Mouse (Mus musculus) liver, embryonic 15.5 days (tissue): Measurements from ENCODE around the gene Susd6. TPM values are rescaled to one million over a fixed set of nuclear protein-coding genes. Genes with fewer than 3 reads are reported as not detected.

ENCODE experiments used
- ATAC-seq: fragments of 200-750 bp; cut with Nextera tagmentation; 2 replicates; pipeline ENCODE4 v1.8.0; 2017; ENCODE audit warnings: moderate number of reproducible peaks, mild to moderate bottlenecking, moderate library complexity; ENCODE audit not compliant: insufficient read depth
- H3K27ac ChIP-seq: fragments of 300-500 bp; sonication (generic); replicated peaks from 2 replicates; pipeline ENCODE4 v1.5.1; 2015; ENCODE audit warnings: mild to moderate bottlenecking, inconsistent platforms
- H3K27me3 ChIP-seq: fragments of 300-500 bp; sonication (generic); 2 replicates; pipeline ENCODE4 v1.6.1; 2015; ENCODE audit warnings: mild to moderate bottlenecking, inconsistent platforms
- H3K36me3 ChIP-seq: fragments of 300-500 bp; sonication (generic); replicated peaks from 2 replicates; pipeline ENCODE4 v1.6.1; 2015; ENCODE audit warnings: moderate library complexity, mild to moderate bottlenecking, inconsistent platforms
- H3K4me1 ChIP-seq: fragments of 300-500 bp; sonication (generic); replicated peaks from 2 replicates; pipeline ENCODE4 v1.6.1; 2015; ENCODE audit warnings: inconsistent platforms
- H3K4me2 ChIP-seq: fragments of 300-500 bp; sonication (generic); 2 replicates; pipeline ENCODE4 v1.6.1; 2015; ENCODE audit warnings: moderate library complexity, mild to moderate bottlenecking, inconsistent platforms
- H3K4me3 ChIP-seq: fragments of 300-500 bp; sonication (generic); replicated peaks from 2 replicates; pipeline ENCODE4 v1.5.1; 2015; ENCODE audit warnings: mild to moderate bottlenecking, inconsistent platforms
- H3K9ac ChIP-seq: fragments of 300-500 bp; sonication (generic); 2 replicates; pipeline ENCODE4 v1.6.1; 2015; ENCODE audit warnings: moderate library complexity, mild to moderate bottlenecking, inconsistent platforms
- H3K9me3 ChIP-seq: fragments of 300-500 bp; sonication (generic); replicated peaks from 2 replicates; pipeline ENCODE4 v1.6.1; 2016; ENCODE audit warnings: inconsistent platforms
- WGBS: fragments of 180-500 bp; shearing (Covaris S2); methylation state at CpG from one replicate; pipeline ENCODE4 v1.1.7; 2015; ENCODE audit warnings: mixed read lengths; ENCODE audit not compliant: insufficient replicate concordance; 5-methylcytosine and 5-hydroxymethylcytosine counted together
- polyA plus RNA-seq: library from polyadenylated mRNA; unstranded; fragments of >200 nt; fragmentation: Nextera tagmentation; extraction: Ambion mirVana; gene quantifications from 2 replicates; pipeline ENCODE4 v1.2.1, GENCODE M21; 2015

The Susd6 gene
- polyA plus RNA-seq, 1 experiment from 2014 or later = 13.7 TPM

GRCm38 (mm10) chr12:80762982-80763381, 27.3 kb upstream of the Susd6 start:
- H3K4me3 ChIP-seq = no peak overlapping the region
- H3K4me1 ChIP-seq = peaks cover 19% of the 10 kb centered on the region
- no peak overlapping the region for H3K9ac ChIP-seq
- no peak for ATAC-seq
- H3K27ac ChIP-seq = no peak overlapping the region
- H3K4me2 ChIP-seq = no peak overlapping the region
- H3K9me3 ChIP-seq = no peaks in the 10 kb centered on the region
- WGBS = 55% methylated on average over 5 of the region's 5 CpGs
- H3K36me3 ChIP-seq = no peaks in the 10 kb centered on the region
- H3K27me3 ChIP-seq = peaks cover 64% of the 10 kb centered on the region

- WGBS = 52% methylated on average over 4 of the region's 4 CpGs
- no peak overlapping the region for H3K4me2 ChIP-seq
- no peaks in the 10 kb centered on the region for H3K9me3 ChIP-seq
- H3K27ac ChIP-seq = no peak overlapping the region
- H3K36me3 ChIP-seq = no peaks in the 10 kb centered on the region
- ATAC-seq = no peak
- no peak overlapping the region for H3K9ac ChIP-seq
- H3K27me3 ChIP-seq = peaks cover 55% of the 10 kb centered on the region
- H3K4me1 ChIP-seq = peaks cover 7% of the 10 kb centered on the region
- no peak overlapping the region for H3K4me3 ChIP-seq
Measured at GRCm38 (mm10) chr12:80764116-80764515, 26.2 kb upstream of the Susd6 start.

- peak; percentile 73 for ATAC-seq
- Histone ChIP-seq H3K27me3 (peaks cover 10% of the 10 kb centered on the region), H3K4me3 (no peak overlapping the region), H3K4me1 (peaks cover 3% of the 10 kb centered on the region; the same call in 1 of the 2 replicates), H3K36me3 (no peaks in the 10 kb centered on the region), H3K27ac (no peak overlapping the region), H3K4me2 (peak overlapping the region; percentile 42; the same call in 1 of the 2 replicates), H3K9me3 (no peaks in the 10 kb centered on the region), H3K9ac (no peak overlapping the region)
- WGBS = 16% methylated on average over 11 of the region's 11 CpGs
Measured at GRCm38 (mm10) chr12:80769697-80770096, 20.6 kb upstream of the Susd6 start.

GRCm38 (mm10) chr12:80774786-80775185, 15.5 kb upstream of the Susd6 start:
- no peak for ATAC-seq
- 75% methylated on average over 7 of the region's 7 CpGs for WGBS
- no peak overlapping the region for H3K9ac ChIP-seq

GRCm38 (mm10) chr12:80776046-80776634, 14.2 kb upstream of the Susd6 start:
- no peaks in the 10 kb centered on the region for H3K36me3 ChIP-seq
- H3K9ac ChIP-seq = peak overlapping the region; percentile 33; the same call in 1 of the 2 replicates
- peak overlapping the region; percentile 97 for H3K27ac ChIP-seq
- no peak overlapping the region for H3K4me3 ChIP-seq
- peak; percentile 17 for ATAC-seq
- H3K4me2 ChIP-seq = peak overlapping the region; percentile 37
- H3K27me3 ChIP-seq = no peaks in the 10 kb centered on the region
- 20% methylated on average over 4 of the region's 4 CpGs for WGBS
- H3K4me1 ChIP-seq = peaks cover 54% of the 10 kb centered on the region
- no peaks in the 10 kb centered on the region for H3K9me3 ChIP-seq

More at GRCm38 (mm10) chr12:80774786-80775185, 15.5 kb upstream of the Susd6 start:
- peaks cover 50% of the 10 kb centered on the region for H3K4me1 ChIP-seq
- no peak overlapping the region for H3K4me2 ChIP-seq
- no peaks in the 10 kb centered on the region for H3K9me3 ChIP-seq
- peak overlapping the region; percentile 11; the same call in 1 of the 2 replicates for H3K27ac ChIP-seq
- no peak overlapping the region for H3K4me3 ChIP-seq
- H3K27me3 ChIP-seq = no peaks in the 10 kb centered on the region
- H3K36me3 ChIP-seq = no peaks in the 10 kb centered on the region

- peak overlapping the region; percentile 59 for H3K9ac ChIP-seq
- H3K36me3 ChIP-seq = no peaks in the 10 kb centered on the region
- peak overlapping the region; percentile 39 for H3K4me3 ChIP-seq
- H3K9me3 ChIP-seq = no peaks in the 10 kb centered on the region
- H3K27me3 ChIP-seq = no peaks in the 10 kb centered on the region
- peak; percentile 99 for ATAC-seq
- H3K4me1 ChIP-seq = peaks cover 58% of the 10 kb centered on the region
- peak overlapping the region; percentile 97 for H3K27ac ChIP-seq
- peak overlapping the region; percentile 75 for H3K4me2 ChIP-seq
- WGBS = 21% methylated on average over 16 of the region's 16 CpGs
Measured at GRCm38 (mm10) chr12:80778188-80778936, 11.9 kb upstream of the Susd6 start.

- no peak for ATAC-seq
- Histone ChIP-seq H3K9me3 (no peaks in the 10 kb centered on the region), H3K9ac (no peak overlapping the region), H3K4me2 (no peak overlapping the region), H3K4me1 (peaks cover 70% of the 10 kb centered on the region), H3K36me3 (no peaks in the 10 kb centered on the region), H3K27ac (peak overlapping the region; percentile 97), H3K4me3 (no peak overlapping the region), H3K27me3 (no peaks in the 10 kb centered on the region)
- WGBS = 90% methylated on average over 4 of the region's 4 CpGs
Measured at GRCm38 (mm10) chr12:80779760-80780159, 10.6 kb upstream of the Susd6 start.

- no peak for ATAC-seq
Measured at GRCm38 (mm10) chr12:80782190-80782589, 8.1 kb upstream of the Susd6 start.

GRCm38 (mm10) chr12:80782892-80783291, 7.4 kb upstream of the Susd6 start:
- no peaks in the 10 kb centered on the region for H3K9me3 ChIP-seq
- no peaks in the 10 kb centered on the region for H3K27me3 ChIP-seq
- H3K4me1 ChIP-seq = peaks cover 69% of the 10 kb centered on the region
- H3K4me3 ChIP-seq = no peak overlapping the region
- no peak overlapping the region for H3K9ac ChIP-seq
- no peaks in the 10 kb centered on the region for H3K36me3 ChIP-seq
- 47% methylated on average over 3 of the region's 3 CpGs for WGBS
- H3K27ac ChIP-seq = no peak overlapping the region
- no peak overlapping the region for H3K4me2 ChIP-seq
- ATAC-seq = no peak

More at GRCm38 (mm10) chr12:80782190-80782589, 8.1 kb upstream of the Susd6 start:
- WGBS = 61% methylated on average over 3 of the region's 3 CpGs
- no peaks in the 10 kb centered on the region for H3K27me3 ChIP-seq
- H3K9ac ChIP-seq = no peak overlapping the region
- no peak overlapping the region for H3K4me3 ChIP-seq
- peaks cover 69% of the 10 kb centered on the region for H3K4me1 ChIP-seq
- H3K36me3 ChIP-seq = no peaks in the 10 kb centered on the region
- no peaks in the 10 kb centered on the region for H3K9me3 ChIP-seq
- no peak overlapping the region for H3K27ac ChIP-seq
- no peak overlapping the region for H3K4me2 ChIP-seq

- H3K4me2 ChIP-seq = no peak overlapping the region
- H3K9me3 ChIP-seq = no peaks in the 10 kb centered on the region
- no peak overlapping the region for H3K4me3 ChIP-seq
- H3K27ac ChIP-seq = 0 out of 2 replicates have a peak overlapping the region, but pooled peaks have one; percentile 9
- ATAC-seq = peak; percentile 30; the same call in 1 of the 2 replicates
- peak overlapping the region; percentile 4; the same call in 1 of the 2 replicates for H3K9ac ChIP-seq
- 30% methylated on average over 1 of the region's 1 CpGs for WGBS
- H3K27me3 ChIP-seq = no peaks in the 10 kb centered on the region
- H3K36me3 ChIP-seq = no peaks in the 10 kb centered on the region
- peaks cover 67% of the 10 kb centered on the region for H3K4me1 ChIP-seq
Measured at GRCm38 (mm10) chr12:80783889-80784288, 6.4 kb upstream of the Susd6 start.

- H3K9ac ChIP-seq = no peak overlapping the region
- WGBS = 25% methylated on average over 5 of the region's 5 CpGs
- no peaks in the 10 kb centered on the region for H3K9me3 ChIP-seq
- no peak for ATAC-seq
- H3K4me2 ChIP-seq = no peak overlapping the region
- H3K4me3 ChIP-seq = no peak overlapping the region
- H3K4me1 ChIP-seq = peaks cover 64% of the 10 kb centered on the region
- no peaks in the 10 kb centered on the region for H3K27me3 ChIP-seq
- no peaks in the 10 kb centered on the region for H3K36me3 ChIP-seq
- no peak overlapping the region for H3K27ac ChIP-seq
Measured at GRCm38 (mm10) chr12:80785005-80785404, 5.3 kb upstream of the Susd6 start.
